Mouse (Mus musculus) lung, postnatal 0 days (tissue): Measurements from ENCODE around the gene A530016L24Rik. TPM values are rescaled to one million over a fixed set of nuclear protein-coding genes. Genes with fewer than 3 reads are reported as not detected.

Source experiments
- ATAC-seq: fragments of 200-750 bp; cut with Nextera tagmentation; 2 replicates; pipeline ENCODE4 v1.8.0; 2017; ENCODE audit warnings: moderate library complexity
- DNase-seq: peaks from one replicate; pipeline ENCODE4 v3.0.0-alpha.2; 2016; ENCODE audit warnings: low spot score
- H3K27ac ChIP-seq: fragments of 300-500 bp; sonication (generic); 2 replicates; pipeline ENCODE4 v1.5.1; 2014; ENCODE audit warnings: antibody characterized with exemption, mild to moderate bottlenecking, low read length, mixed read lengths
- H3K27me3 ChIP-seq: fragments of 300-500 bp; sonication (generic); replicated peaks from 2 replicates; pipeline ENCODE4 v1.6.1; 2014; ENCODE audit warnings: low read length, mixed read lengths; ENCODE audit not compliant: insufficient read depth
- H3K36me3 ChIP-seq: fragments of 300-500 bp; sonication (generic); 2 replicates; pipeline ENCODE4 v1.6.1; 2014; ENCODE audit warnings: low read length, mixed read lengths; ENCODE audit not compliant: insufficient read depth
- H3K4me1 ChIP-seq: fragments of 300-500 bp; sonication (generic); 2 replicates; pipeline ENCODE4 v1.6.1; 2014; ENCODE audit warnings: antibody characterized with exemption, low read depth, low read length, mixed read lengths; ENCODE audit not compliant: insufficient read depth
- H3K4me2 ChIP-seq: fragments of 300-500 bp; sonication (generic); replicated peaks from 2 replicates; pipeline ENCODE4 v1.6.1; 2014; ENCODE audit warnings: low read depth, mild to moderate bottlenecking, low read length, moderate library complexity, mixed read lengths
- H3K4me3 ChIP-seq: fragments of 300-500 bp; sonication (generic); 2 replicates; pipeline ENCODE4 v1.5.1; 2014; ENCODE audit warnings: low read depth, low read length
- H3K9ac ChIP-seq: fragments of 300-500 bp; sonication (generic); replicated peaks from 2 replicates; pipeline ENCODE4 v1.6.1; 2014; ENCODE audit warnings: low read depth, mild to moderate bottlenecking
- H3K9me3 ChIP-seq: fragments of 300-500 bp; sonication (generic); 2 replicates; pipeline ENCODE4 v1.6.1; 2016; ENCODE audit warnings: low read length, mixed read lengths
- CTCF ChIP-seq: IDR thresholded peaks from 2 replicates; pipeline ENCODE4 v1.5.1; 2016; ENCODE audit warnings: antibody characterized with exemption, mild to moderate bottlenecking
- EP300 ChIP-seq: IDR thresholded peaks from 2 replicates; pipeline ENCODE4 v1.6.1; 2016; ENCODE audit warnings: antibody characterized with exemption, mild to moderate bottlenecking, control low read depth
- WGBS: fragments of 180-500 bp; shearing (Covaris S2); extraction: QIAGEN DNeasy Blood & Tissue Kit; methylation state at CpG from one replicate; pipeline ENCODE4 v1.1.7; 2014; 5-methylcytosine and 5-hydroxymethylcytosine counted together
- polyA plus RNA-seq: library from polyadenylated mRNA; unstranded; fragments of >200 nt; fragmentation: Nextera tagmentation; extraction: Ambion mirVana; gene quantifications from 2 replicates; pipeline ENCODE4 v1.2.1, GENCODE M21; 2015

Gene A530016L24Rik
- polyA plus RNA-seq, 1 experiment from 2014 or later, result 0.04 TPM

GRCm38 (mm10) chr12:112490444-112490939 is 1.2 kb downstream of the A530016L24Rik start:
- TF ChIP-seq EP300 (no peak), CTCF (peak; percentile 43)
- Histone ChIP-seq H3K9me3 (no peaks in the 10 kb centered on the region), H3K36me3 (no peaks in the 10 kb centered on the region), H3K4me1 (peaks cover 7% of the 10 kb centered on the region; the same call in 1 of the 2 replicates), H3K27me3 (no peaks in the 10 kb centered on the region), H3K4me3 (no peak overlapping the region), H3K9ac (no peak overlapping the region), H3K4me2 (no peak overlapping the region), H3K27ac (no peak overlapping the region)
- ATAC-seq (peak; percentile 48), DNase-seq (peak; percentile 29)
- WGBS, result 6% methylated on average over 3 of the region's 3 CpGs

GRCm38 (mm10) chr12:112496136-112496535 is 6.9 kb downstream of the A530016L24Rik start:
- TF ChIP-seq CTCF (no peak), EP300 (no peak)
- no peaks in the 10 kb centered on the region for H3K27me3 ChIP-seq
- peaks cover under 1% of the 10 kb centered on the region; the same call in 1 of the 2 replicates for H3K4me1 ChIP-seq
- WGBS, result 74% methylated on average over 5 of the region's 5 CpGs
- no peaks in the 10 kb centered on the region for H3K9me3 ChIP-seq
- no peak for ATAC-seq
- no peaks in the 10 kb centered on the region for H3K36me3 ChIP-seq
- no peak overlapping the region for H3K9ac ChIP-seq
- DNase-seq, result no peak
- H3K27ac ChIP-seq, result no peak overlapping the region
- H3K4me2 ChIP-seq, result no peak overlapping the region
- no peak overlapping the region for H3K4me3 ChIP-seq

GRCm38 (mm10) chr12:112497731-112498130 is 8.5 kb downstream of the A530016L24Rik start:
- H3K27me3 ChIP-seq, result no peaks in the 10 kb centered on the region
- no peaks in the 10 kb centered on the region for H3K36me3 ChIP-seq
- no peak for ATAC-seq
- H3K4me2 ChIP-seq, result no peak overlapping the region
- H3K4me3 ChIP-seq, result no peak overlapping the region
- no peak for TF ChIP-seq EP300
- TF ChIP-seq CTCF, result no peak
- no peak for DNase-seq
- WGBS, result 65% methylated on average over 8 of the region's 8 CpGs
- no peak overlapping the region for H3K27ac ChIP-seq
- no peaks in the 10 kb centered on the region for H3K4me1 ChIP-seq
- no peak overlapping the region for H3K9ac ChIP-seq
- H3K9me3 ChIP-seq, result no peaks in the 10 kb centered on the region

- 27% methylated on average over 11 of the region's 11 CpGs for WGBS
- Histone ChIP-seq H3K9me3 (no peaks in the 10 kb centered on the region), H3K9ac (no peak overlapping the region), H3K4me2 (no peak overlapping the region), H3K36me3 (no peaks in the 10 kb centered on the region), H3K27me3 (no peaks in the 10 kb centered on the region), H3K27ac (no peak overlapping the region), H3K4me1 (no peaks in the 10 kb centered on the region), H3K4me3 (no peak overlapping the region)
- TF ChIP-seq EP300 (no peak), CTCF (peak; percentile 61)
- DNase-seq (no peak), ATAC-seq (no peak)
These were observed 9.4 kb downstream of the A530016L24Rik start for GRCm38 (mm10) chr12:112498683-112499082.

- Histone ChIP-seq H3K36me3 (no peaks in the 10 kb centered on the region), H3K27me3 (no peaks in the 10 kb centered on the region), H3K27ac (no peak overlapping the region), H3K9ac (no peak overlapping the region), H3K4me2 (no peak overlapping the region), H3K4me1 (no peaks in the 10 kb centered on the region), H3K4me3 (no peak overlapping the region), H3K9me3 (no peaks in the 10 kb centered on the region)
- ATAC-seq (no peak), DNase-seq (no peak)
- 20% methylated on average over 19 of the region's 19 CpGs for WGBS
- TF ChIP-seq CTCF (no peak), EP300 (no peak)
These were observed 13.9 kb downstream of the A530016L24Rik start for GRCm38 (mm10) chr12:112503003-112503771.

- Histone ChIP-seq H3K9ac (no peak overlapping the region), H3K9me3 (no peaks in the 10 kb centered on the region), H3K27ac (no peak overlapping the region), H3K27me3 (peaks cover 5% of the 10 kb centered on the region), H3K36me3 (no peaks in the 10 kb centered on the region), H3K4me1 (no peaks in the 10 kb centered on the region), H3K4me2 (no peak overlapping the region), H3K4me3 (no peak overlapping the region)
- DNase-seq, result no peak
- no peak for TF ChIP-seq CTCF
- TF ChIP-seq EP300, result no peak
- WGBS, result 61% methylated on average over 6 of the region's 6 CpGs
- ATAC-seq, result no peak
These were observed 17.0 kb downstream of the A530016L24Rik start for GRCm38 (mm10) chr12:112506267-112506666.
